Mouse (Mus musculus) gastrocnemius, postnatal 14 days (tissue): ENCODE measurements at regions not wholly inside any gene's neighbourhood (a gene's known extent, or its start where the extent isn't known, plus 50 kb on each side); places are given as distances from the start of the nearest gene placed in this dataset.
A peak's percentile ranks its signal among the peaks of the same experiment; 100 is the strongest.

Source experiments
- DNase-seq: peaks from one replicate; pipeline ENCODE4 v3.0.0; 2021; ENCODE audit warnings: mixed read lengths
- intact Hi-C: fragments of 180-260 bp; cut with DNase I; formaldehyde crosslinking; loops from one replicate; pipeline ENCODE4 v1.15.1; 2025; ENCODE audit warnings: low total_unique reads

DNA sequence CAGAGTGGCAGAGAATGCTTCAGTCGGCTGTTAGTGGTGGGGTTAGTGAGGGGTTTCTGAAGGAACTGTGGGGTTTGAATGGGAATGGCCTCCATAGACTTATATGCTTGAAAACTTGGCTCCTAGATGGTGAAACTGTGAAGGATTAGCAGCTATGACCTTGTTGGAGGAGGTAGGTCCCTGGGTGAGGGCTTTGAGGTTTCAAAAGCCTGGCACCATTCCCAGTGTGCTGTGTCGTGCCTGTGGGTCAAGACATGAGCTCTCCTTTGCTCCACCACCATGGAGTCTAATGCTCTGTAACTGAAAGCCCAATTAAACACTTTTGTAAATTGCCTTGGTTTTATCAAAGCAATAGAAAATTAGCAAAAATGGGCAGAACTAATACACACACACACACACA is 98.1 kb upstream of the Eef2kmt start:
- intact Hi-C loops, result no loop called here
- DNase-seq, result no peak

DNA sequence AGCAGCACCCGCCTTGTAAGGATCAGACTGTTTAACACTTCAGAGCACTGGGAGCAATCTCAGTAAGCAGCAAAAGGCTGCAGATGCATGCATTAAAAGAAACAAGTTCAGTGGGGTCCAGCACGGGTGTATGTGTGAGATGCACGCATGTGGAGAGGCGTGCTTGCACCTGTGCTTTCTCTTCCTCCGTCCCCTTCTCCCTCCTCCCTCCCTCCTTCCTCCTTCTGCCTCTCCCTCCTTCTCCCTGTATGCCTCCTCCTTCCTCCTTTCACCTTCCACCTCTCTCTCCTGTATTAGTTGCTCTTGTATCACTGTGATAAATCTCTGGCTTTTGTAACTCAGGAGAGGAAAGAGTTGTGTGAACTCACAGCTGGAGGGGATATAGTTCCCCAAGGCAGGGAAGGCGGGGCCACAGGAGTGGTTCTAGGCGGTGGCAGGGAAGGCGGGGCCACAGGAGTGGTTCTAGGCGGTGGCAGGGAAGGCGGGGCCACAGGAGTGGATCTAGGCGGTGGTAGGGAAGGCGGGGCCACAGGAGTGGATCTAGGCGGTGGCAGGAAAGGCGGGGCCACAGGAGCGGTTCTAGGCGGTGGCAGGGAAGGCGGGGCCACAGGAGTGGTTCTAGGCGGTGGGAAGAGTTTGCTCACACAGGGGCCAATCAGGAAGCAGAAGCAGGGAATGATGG is 96.2 kb upstream of the Eef2kmt start:
- DNase-seq, result no peak
- intact Hi-C loops, result no loop called here

DNA sequence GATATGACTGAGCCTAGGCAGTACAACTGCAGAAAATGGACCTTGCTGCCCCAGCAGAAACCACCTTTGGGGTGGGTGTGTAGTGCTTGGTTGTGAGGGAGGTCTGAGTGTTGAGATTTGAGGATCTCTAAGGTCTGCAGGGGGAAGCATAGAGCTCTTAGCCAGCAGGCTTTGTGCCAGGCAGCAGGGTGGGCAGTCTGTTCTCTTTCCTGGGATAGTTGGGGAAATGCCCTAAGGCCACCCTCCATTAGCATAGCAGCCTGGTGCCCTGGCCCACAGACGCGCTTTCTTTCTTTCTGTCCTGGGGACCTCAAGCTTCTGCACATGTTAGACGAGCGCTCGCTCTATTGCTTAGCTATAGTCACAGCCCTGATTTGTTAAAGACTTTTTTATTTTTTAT is 91.4 kb upstream of the Eef2kmt start:
- intact Hi-C loops, result no loop called here

GRCm38 (mm10) chr16:5342326-5342725 is 86.5 kb upstream of the Eef2kmt start:
- intact Hi-C loops, result no loop called here
- DNase-seq, result no peak

More for the DNA sequence above, 91.4 kb upstream of the Eef2kmt start:
- DNase-seq, result no peak

- intact Hi-C loops, result no loop called here
- no peak for DNase-seq
Observed at GRCm38 (mm10) chr16:5316271-5316670, 60.5 kb upstream of the Eef2kmt start.

DNA sequence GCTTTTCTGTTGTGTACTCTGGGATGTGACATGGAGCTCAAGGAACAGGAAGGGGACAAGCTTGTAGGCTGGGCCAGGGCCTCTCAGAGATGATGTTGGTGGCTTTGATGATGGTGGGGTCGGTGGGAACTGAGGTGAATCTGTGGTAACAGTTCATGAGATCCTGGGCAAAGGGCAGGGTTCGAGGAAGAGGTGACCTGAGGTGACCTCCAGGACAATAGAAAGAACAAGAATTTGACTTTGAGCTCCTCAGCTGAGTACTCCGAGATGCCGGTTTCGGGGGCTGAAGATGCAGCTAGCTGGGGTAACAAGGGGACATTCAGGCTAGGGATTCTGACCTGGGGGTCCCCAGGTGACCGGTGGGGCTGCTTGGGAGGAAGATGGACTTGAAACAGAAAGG is 57.5 kb upstream of the Eef2kmt start:
- intact Hi-C loops, result no loop called here
- DNase-seq, result no peak

GRCm38 (mm10) chr16:5311456-5311855 is 55.7 kb upstream of the Eef2kmt start:
- no peak for DNase-seq
- intact Hi-C loops, result no loop called here

DNA sequence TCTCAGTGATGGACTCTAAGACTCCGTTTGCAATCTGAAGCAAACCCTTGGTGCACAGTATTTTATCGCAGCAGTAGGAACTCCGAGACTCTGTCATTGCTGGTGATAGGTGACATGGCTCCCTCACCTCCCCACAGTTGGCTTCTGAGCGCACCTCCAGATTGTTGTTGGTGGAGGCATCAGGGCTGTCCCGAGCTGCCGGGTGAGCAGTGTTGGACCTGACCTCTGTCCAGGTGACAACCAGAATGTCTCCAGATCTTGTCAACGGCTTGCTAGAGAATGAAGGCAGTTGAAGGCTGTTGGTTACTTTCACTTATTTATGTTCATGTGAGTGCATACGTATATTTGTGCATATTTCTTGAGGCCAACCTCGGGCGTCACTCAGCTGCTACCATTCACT is 55.0 kb upstream of the Eef2kmt start:
- intact Hi-C loops, result no loop called here

DNA sequence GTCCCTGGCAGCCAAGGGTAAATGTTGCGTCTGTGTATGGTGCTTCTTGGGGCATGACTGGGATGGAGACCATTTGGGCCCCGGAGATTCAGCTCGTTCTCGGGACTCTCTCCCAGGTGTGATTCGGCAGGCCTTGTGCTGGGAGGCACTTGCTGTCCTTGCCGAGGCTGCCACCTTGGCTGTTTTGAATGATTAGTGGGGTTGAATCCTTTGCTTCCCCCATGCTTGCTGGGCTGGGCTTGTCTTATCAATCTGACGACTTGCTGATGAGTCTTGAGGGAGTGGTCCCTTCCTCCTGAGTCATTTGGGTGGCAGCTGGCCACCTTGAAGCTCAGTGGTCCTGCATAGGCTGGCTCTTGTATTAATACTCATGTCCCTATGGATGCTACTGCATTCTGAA is 52.0 kb upstream of the Eef2kmt start:
- no peak for DNase-seq
- intact Hi-C loops, result loop anchor here (2.0 to 5.0 kb wide), 2 partner anchors 100 to 159 kb away; no protein-coding TSS in a partner anchor

More for the DNA sequence above, 55.0 kb upstream of the Eef2kmt start:
- no peak for DNase-seq

- DNase-seq, result no peak
- intact Hi-C loops, result loop anchor here (2.0 to 5.0 kb wide), 2 partner anchors 100 to 160 kb away; no protein-coding TSS in a partner anchor
Observed at GRCm38 (mm10) chr16:5307249-5307605, 51.4 kb upstream of the Eef2kmt start.

GRCm38 (mm10) chr16:5306588-5307248 is 50.9 kb upstream of the Eef2kmt start:
- DNase-seq, result peak; percentile 86
- intact Hi-C loops, result loop anchor here (2.0 to 5.0 kb wide), 2 partner anchors 101 to 160 kb away; no protein-coding TSS in a partner anchor
